Mouse (Mus musculus) kidney, postnatal 10 days (tissue): ENCODE data around the gene Ankib1.
"Not testable (repeated sequence)": the region's sequence is repeated elsewhere in the genome, so short reads cannot be mapped to it uniquely, and the experiment has no call there.

Experiments used
- DNase-seq: peaks from one replicate; pipeline ENCODE4 v3.0.0; 2021; ENCODE audit warnings: mixed read lengths

The Ankib1 gene

DNA sequence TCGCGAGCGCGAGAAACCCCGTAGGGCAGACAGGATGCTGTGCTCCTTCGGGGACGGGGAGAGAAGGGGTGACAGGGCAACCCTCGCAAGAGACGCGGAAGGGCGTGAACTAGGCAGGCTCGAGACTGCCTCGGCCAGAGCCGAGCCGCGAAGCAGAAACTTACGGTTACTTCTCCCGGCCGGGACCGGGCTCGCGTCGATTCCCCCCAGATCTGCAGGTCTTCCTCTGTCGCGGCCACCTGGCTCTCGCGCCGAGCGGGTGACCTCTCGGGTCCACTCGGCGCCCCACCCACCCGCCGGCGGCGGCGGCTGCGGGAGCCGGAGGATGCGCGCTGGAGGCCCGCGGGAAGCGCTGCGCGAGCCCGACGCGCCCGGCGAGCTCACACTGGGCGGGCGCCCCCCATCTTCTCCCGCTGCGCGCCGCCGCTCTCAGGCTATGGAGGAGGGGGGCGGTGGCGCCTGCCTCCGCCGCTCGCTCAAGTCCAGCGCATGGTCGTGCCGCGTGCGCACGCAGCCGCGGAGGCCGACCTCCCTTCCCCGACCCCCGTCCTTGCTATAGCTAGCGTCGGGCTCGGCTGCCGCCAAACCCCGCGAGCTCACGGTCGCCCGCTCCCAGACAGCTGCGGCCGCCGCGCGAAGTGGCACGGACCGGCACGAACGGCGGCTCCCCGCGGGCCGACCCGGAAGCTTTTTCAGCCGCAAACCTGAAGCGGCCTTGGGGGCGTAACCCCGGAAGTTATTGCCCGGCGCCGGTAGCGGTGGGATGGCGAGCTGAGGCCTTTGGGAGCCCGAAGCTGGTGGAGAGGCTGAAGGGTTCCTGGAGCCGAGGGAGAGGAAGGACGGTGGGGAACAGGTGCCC lies at the start of gene Ankib1, which contains the start of gene Krit1:
Gene Ankib1 (minus strand): TSS at position 493 of the 859 bp plus-strand sequence.
Gene Krit1 (plus strand): TSS at position 752 of the 859 bp plus-strand sequence.
- peak; percentile 94 for DNase-seq

DNA sequence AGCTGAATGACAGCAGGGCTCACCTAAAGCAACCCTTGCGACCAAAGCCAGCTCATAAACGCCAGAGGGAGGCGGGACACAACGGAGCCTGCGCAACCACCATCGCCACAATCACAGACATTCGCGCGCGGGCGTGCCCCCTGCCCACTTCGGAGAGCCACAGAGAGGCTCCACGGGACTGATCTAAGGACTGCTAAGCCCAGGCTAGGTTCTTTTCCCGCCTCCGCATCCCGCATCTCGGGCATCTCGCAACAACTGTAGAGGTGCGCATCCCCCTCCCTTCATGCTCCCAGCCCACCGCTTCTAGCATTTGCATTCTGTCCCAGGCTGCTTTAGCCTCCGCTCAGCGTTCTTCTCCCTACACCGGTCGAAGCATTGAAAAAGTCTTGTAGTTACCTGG lies 42.3 kb upstream of the Ankib1 start, which contains the start of gene Lrrd1:
Gene Lrrd1 (plus strand): TSS at position 148 of the 400 bp plus-strand sequence.
- peak; percentile 9 for DNase-seq

DNA sequence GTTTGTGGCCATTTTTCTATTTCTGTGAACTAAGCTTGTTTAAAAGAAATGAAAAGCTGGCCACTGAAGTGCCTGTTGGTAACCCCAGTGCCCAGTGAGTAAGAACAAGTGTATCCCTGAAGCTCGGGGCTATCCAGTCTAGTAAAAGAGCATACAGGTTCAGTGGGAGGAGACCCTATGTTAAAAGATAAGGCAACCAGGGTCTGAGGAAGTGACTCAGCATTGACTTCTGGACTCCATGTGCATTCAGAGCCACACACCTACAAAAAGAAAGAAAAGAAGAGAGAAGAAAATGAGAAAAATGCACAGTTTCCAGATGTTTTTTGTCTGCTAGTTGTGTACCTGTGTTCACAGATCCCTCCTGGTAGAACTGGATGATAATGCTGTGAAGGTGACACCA lies 31.4 kb upstream of the Ankib1 start:
- no peak for DNase-seq

DNA sequence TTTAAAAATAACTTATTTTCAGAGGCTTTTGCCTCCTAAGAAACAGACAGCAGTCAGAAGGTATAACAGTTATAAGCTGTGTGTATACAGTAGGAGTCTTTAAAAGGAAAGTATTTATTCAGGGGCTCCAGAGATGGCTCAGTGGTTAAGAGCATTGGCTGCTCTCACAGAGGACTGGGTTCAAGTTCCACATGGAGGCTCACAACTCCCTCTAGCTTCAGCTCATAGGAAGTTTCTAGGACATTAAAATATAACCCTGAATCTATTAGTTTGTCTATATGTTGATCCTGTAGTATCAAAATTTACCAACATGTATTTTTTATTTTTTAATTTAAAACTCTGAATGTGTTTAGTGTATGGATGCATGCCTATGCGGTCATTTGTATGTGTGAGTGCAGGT lies 5.7 kb upstream of the Ankib1 start:
- DNase-seq = no peak

DNA sequence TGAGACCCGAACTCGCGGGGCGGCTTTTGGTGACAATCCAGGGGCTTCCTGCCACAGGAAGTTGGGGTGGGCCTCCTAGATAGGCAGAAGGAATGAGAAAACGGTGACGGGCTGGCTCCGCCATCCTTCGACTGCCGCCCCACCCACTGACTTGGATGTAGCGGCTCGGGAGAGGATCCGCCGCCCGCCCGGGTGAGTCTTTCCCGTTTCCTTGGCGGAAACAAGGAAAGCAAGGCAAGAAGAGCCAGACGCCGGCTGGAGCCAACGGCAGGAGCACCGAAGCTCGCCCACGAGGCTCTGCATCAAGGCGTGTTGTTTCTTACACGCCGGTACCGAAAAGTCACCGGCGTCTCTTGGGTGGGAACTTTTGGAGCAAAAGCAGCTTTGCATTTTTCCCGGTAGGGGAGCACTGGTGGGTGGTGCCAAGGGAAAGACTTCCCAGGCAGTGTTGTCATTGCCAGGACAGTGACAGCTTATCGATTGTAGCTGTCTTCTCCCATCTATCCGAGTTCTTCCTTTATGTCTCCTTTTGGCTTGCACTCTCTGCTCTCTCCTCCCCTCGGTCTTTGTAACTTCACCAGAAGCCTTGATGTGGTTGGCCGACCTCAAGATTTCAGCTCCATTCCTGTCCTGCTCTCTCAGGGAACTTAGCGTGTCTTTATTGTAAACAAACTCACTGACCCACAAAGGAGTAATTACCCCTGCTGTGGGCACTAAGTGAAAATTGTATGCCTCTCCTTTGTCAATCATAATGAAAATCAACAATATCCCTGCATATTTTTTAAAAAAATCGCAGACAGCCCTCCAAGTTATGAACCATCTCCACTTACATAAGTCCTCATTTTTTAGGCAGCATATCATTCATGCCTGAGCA lies 804 bp upstream of the Ankib1 start:
- no peak for DNase-seq

DNA sequence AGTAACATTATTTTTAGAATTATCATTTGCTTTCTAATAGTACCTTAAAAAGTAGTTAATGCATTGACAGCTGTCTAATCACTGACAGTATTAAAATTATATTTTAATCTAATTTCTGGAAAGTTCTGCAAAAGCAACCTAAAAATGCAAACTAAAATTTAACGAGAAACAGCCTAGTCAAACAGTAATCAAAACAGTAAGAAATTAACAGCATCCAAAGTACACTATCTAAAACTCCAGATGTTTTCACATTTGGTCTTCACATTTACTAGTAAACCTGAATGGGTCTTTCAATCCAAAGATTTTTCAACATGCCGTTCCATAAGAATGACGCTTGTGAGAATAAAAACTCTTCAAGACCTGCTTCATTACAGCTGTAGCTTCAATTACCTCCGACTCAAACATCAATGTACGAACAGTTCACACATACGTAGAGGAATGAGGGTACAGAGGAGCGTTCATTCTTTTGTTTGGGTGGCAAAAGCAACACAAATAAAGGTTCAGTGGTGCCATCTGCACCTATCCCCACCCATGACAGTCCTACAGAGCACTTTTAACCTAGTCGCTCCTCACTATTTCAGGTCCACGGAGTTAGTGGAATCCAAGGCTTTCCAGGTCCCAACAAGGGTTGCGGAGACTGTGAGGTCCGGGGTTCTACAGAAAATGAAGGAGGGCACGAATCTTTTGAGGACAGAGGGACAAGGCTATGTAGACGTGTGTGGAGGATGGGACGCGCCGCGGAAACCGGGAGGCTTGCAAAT lies 873 bp downstream of the Ankib1 start:
- no peak for DNase-seq

DNA sequence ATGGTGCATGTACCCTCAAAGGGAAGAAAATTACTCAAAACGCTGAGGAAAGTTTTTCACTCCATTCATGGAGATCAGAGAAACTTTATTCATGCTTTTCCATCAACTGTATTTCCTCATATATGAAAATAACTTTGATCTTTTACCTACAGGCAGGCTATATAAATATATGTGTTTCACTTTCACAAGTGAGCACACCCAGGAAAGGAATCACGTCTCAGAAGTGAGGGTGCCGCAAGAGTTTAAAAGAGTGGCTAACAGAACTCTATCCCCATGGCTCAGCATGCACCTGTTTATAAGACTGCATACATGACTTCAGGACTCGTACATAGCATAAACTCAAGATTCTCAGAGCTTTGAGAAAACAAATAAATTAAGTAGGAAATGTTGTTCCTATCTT lies 1.8 kb downstream of the Ankib1 start:
- no peak for DNase-seq

DNA sequence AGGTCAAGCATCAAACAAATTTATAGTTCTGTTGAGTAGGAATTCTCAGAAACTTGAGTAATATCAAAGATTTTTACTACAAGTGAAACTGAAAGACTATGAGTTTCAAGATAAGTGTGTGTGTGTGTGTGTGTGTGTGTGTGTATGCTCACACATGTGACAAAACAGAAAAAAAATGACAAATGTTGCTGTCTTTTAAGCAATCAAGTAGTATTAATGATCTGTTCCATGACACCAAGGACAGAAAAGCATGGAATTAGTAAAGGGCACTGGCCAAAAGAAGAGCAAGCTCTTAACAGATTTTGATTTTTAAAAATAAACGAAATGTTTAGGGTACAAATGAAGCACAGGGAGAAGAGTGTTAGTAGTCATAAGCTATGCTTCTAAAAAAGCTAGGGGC lies 2.7 kb downstream of the Ankib1 start:
- no peak for DNase-seq

DNA sequence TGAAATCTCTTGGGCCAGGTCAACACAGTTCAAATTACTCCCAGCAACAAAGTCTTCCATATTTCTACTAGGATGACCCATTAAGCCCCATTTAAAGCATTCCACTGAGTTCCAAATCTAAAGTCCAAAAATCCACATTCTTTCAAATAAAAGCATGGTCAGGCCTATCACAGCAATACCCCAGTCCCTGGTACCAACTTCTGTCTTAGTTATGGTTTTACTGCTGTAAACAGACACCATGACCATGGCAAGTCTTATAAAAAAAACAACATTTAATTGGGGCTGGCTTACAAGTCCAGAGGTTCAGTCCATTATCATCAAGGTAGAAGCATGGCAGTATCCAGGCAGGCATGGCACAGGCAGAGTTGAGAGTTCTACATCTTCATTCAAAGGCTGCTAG lies 4.1 kb downstream of the Ankib1 start:
- DNase-seq = not testable (repeated sequence)

DNA sequence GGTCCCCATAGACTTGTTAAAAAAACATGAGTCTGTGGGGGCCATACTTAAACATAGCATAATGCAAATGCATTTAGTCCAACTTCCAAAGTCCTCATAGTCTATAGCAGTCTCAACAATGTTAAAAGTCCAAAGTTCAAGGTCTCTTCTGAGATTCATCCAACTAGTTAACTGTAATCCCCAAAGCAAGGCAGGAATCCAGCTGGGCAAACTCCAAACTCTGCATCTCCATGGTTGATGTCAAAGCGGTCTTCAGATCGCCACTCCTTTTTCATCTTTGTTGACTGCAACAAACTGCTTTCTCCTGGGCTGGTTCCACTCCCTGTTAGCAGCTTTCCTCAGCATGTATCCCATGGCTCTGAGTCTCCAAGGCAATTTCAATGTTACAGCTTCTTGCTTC lies 5.6 kb downstream of the Ankib1 start:
- DNase-seq = not testable (repeated sequence)

DNA sequence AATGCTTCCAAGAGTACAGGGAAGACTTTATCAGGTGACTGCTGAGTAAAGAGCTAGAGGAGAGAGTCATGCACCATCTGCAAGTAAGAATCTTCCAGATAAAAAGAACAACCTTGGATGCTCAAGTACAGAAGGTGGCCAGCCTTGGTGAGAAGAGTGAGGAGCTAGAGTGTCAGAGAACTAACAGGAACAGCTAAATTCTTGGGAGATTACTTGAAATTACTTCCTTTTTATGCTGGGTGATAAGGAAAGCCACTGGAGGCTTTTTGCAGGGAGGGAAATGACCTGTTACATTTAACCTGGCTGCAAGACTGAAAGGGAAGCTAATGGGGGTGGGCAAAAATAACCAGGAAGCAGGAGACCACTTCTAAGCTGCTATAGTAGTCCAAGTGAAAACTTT lies 11.7 kb downstream of the Ankib1 start:
- DNase-seq = no peak

DNA sequence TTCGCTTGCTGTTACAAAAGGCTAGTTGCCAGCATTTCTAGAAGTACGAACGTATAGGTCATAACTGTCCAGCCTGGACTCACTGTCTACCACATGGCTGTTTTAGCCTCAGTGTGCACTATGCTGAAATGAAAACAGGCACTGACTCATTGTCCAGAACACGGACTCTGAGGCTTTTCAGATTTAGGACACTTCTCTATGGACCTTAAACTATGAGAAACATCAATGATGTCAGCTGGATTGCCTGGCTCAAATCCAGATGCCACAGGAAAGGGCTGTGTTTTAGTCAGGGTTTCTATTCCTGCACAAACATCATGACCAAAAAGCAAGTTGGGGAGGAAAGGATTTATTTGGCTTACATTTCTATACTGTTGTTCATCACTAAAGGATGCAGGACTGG lies 15.2 kb downstream of the Ankib1 start:
- peak; percentile 38 for DNase-seq

DNA sequence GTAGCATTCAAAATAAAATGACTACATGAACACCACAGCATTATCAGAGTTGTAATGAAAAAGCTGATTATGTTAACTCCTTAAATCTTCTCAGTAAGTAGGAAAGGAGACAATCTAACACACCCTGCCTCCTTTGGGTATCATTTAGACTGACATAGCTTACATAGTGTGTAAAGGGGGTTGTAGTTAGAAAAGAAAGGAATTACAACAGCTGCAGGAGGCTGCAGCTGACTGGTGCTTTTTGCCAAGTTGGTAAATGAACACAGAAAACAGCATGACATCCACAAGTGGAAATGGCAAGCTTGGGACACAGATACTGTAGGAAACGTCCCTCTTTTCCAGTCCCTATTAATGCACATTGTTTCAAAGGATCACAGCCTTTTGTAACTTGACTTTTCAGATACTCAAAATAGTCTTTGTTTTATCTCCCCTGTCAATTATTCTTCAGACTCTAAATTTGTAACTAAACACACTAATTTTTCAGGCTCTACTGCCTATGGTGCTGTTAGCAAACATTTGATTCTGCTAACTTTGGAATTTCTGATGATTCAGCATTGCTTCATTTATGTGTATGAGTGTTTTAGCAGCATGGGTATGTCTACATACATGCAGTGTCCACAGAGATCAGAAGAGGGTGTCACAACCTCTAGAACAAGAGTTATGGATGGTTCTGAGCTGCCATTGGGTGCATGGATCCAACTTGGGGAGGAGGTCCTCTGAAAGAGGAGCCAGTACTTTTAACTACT lies 17.8 kb downstream of the Ankib1 start:
- no peak for DNase-seq

DNA sequence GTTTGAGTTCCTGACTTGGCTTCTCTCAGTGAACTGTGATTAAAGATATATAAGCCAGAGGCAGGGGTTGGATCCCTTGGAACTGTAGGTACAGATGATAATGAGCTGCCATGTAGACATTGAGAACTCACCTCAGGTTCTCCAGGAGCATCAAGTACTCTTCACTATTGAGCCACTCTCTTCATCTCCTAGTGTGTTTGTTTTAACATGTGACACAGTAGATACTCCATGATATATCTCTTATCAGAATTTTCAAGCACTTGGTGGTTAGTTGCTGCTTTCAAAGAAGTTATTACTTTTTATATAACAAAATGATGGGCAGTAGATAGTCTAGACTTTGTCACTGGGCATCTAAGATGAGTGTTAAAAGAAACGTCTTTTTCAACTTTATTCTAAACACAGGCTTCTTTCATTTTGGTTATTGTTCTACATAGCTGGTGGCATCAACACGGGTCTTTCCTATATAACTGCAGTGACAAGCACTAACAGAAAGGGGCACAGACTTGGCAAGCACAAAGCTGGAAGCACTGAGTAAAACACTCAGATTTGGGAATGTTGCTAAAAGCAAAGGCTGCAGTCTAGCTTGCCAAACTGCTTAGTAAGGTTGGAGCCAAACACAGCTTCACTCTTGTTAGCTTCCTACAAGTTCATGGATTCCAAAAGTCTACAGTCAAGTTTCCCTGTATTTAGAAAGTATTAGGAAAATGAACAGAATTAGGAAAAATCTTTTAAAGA lies 18.6 kb downstream of the Ankib1 start:
- no peak for DNase-seq

DNA sequence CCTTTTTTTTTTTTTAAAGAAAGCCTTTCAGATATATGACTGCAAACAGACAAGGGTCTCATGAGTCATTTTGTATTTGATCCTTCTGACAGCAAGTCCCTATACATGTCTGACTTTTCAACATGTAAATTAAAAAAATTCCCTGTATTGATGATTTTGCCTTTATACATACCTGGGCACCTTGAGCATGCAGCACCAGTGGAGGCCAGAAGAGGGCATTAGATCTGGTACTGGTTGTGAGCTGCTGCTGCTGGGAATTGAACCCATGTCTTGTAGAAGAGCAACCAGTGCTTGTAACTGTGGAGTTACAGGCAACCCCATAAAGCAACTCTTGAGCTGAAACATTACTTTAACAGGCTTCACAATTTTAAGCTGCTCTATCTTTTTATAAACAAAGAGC lies 20.1 kb downstream of the Ankib1 start:
- no peak for DNase-seq

DNA sequence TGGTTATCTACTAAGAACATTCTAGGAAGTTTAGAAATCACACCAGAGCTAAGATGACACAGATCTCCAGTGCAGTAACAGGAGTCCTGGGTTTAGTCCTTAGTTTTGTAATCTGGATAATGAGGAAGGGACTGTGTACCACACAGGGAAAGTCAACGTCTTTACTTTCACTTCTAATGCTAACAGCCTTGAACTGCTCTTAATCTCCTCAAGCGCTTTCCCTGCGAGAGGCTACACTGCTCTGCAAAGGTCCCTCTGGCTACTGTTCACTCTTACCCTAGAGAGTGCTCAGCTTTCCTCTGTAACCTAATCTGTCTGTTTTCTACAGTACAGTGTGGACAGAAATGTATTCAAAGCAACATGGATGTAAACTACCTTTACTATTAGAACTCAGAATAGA lies 30.7 kb downstream of the Ankib1 start:
- no peak for DNase-seq

DNA sequence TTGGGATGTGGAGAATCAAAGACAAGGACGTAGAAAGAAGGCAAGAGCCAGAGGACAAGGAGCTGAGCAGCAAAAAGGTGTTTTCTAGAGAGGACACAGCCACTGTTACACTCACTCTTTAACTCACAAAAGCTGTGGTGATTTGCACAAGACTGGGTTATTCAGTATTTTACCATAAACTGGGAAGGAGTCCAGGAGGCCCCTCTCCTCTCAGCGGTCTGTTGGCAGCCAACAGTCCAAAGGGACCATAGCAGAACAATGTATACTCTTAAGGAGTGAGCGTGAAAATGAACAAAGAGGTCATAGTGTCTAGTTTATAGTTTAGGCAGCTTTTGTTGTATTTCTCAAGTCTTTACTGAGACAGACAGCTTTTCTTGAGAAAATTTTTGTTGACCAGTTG lies 31.2 kb downstream of the Ankib1 start:
- DNase-seq = no peak

DNA sequence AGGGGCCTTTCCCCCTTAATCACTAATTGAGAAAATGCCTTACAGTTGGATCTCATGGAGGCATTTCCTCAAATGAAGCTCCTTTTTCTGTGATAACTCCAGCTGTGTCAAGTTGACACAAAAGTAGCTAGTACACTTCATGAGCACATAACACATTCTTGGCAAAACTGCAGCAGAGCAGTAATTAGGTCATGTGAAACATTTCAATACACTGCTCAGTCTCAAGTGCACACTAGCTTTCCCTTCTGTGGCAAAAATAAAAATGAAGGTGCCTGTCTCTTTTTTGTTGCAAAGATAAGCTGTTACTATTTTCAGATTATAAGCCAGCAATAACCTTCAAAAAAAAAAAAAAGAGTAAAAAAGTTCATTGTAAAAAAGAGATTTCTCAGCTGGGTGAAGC lies 52.2 kb downstream of the Ankib1 start:
- DNase-seq = not testable (repeated sequence)

DNA sequence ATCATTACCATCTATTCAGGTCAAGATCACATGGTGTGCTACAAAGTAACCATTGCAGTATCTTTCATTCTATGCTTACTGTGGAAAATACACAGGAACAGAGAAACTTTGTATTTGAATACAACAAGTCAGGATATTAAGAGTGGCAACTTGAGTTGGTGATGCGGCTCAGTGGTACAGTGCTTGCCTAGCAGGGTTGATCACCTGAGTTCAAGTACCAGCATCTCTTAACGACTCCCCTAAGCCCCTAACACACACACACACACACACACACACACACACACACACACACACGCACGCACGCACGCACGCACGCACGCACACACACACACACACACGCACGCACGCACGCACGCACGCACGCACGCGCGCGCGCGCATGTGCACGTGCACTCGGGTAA lies 69.9 kb downstream of the Ankib1 start:
- DNase-seq = peak; percentile 12

DNA sequence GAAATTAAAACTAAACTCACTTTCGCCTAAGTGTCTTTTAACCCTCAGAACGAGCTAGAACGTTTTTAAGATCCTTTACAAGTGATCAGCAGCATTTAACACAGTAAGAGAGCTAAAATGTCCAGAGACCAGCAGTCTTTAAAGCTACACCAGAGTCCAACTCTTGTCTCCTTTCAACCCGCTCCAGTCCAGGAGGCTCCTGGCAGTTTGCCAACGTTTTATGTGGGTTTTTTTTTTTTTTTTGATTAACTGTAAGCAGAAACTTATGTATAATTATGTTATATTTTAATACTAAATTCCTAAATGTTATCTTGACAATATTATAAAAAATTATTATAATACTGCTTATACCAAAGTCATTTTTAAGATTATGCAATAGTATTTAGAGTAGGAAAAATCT lies 73.9 kb downstream of the Ankib1 start:
- peak; percentile 46 for DNase-seq

DNA sequence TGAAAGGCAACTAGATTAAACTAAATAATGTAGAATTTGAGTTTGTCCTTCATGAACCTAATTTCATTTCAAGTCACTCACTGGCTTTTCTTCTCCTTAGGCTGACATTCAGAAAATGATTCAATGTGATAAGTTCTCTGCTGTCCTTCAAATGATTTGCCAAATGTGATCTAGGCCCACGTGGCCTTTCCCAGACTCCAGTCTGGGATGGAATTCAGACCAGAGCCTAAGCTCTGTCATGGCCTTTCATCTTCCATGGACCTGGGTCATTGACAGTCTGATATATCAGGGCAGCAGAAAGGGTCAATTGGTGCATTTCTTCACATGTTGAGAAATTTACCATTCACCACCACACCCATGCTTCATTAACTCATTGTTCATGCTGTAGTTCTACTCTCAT lies 77.2 kb downstream of the Ankib1 start:
- no peak for DNase-seq

DNA sequence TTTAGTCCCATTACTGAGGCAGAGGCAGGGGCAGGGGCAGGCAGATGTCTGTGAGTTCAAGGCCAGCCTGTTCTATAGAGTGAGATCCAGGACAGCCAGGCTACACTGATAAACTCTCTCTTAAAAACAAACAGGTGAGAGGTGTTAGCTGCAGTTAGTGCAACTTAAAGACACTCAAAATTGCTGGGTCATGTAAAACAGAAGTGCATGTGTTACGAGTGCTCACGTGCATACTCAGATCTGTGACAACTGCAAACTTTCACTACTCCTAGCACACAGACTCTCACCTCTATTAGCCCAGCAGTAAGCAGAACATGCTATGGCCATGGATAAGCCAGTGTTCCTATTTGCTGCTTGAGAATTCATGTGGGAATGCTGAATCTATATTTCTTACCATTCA lies 79.3 kb downstream of the Ankib1 start:
- no peak for DNase-seq
